Mouse (Mus musculus) gonadal fat pad, adult 2 months (tissue): Measurements from ENCODE around the gene Hsdl1. TPM values are rescaled to one million over a fixed set of nuclear protein-coding genes. Genes with fewer than 3 reads are reported as not detected.

Experiments
- DNase-seq: peaks from one replicate; pipeline ENCODE4 v3.0.0-alpha.2; 2012; ENCODE audit warnings: low read depth
- polyA plus RNA-seq: library from polyadenylated mRNA; depleted of rRNA; stranded (reverse); fragments of >200 nt; gene quantifications from 2 replicates; pipeline ENCODE4 v1.2.3, GENCODE M21; 2012; rRNA removed

Hsdl1 gene
- 26.2 and 28.6 TPM in 2 replicates for polyA plus RNA-seq

GRCm38 (mm10) chr8:119574437-119575365 is at the start of gene Hsdl1, which contains the start of gene Dnaaf1:
Gene Hsdl1 (minus strand): TSS chr8:119575183.
Gene Dnaaf1 (plus strand): TSS chr8:119575235.
- DNase-seq: no peak

- no peak for DNase-seq
Measured at GRCm38 (mm10) chr8:119623744-119624143, 48.8 kb upstream of the Hsdl1 start.

- no peak for DNase-seq
Measured at GRCm38 (mm10) chr8:119623061-119623460, 48.1 kb upstream of the Hsdl1 start.

- no peak for DNase-seq
Measured at GRCm38 (mm10) chr8:119622555-119622954, 47.6 kb upstream of the Hsdl1 start.

GRCm38 (mm10) chr8:119620848-119621465 is 46.0 kb upstream of the Hsdl1 start:
- DNase-seq: no peak

- no peak for DNase-seq
Measured at GRCm38 (mm10) chr8:119620116-119620840, 45.3 kb upstream of the Hsdl1 start.

- no peak for DNase-seq
Measured at GRCm38 (mm10) chr8:119618887-119619286, 43.9 kb upstream of the Hsdl1 start.

- no peak for DNase-seq
Measured at GRCm38 (mm10) chr8:119617586-119617985, 42.6 kb upstream of the Hsdl1 start.

GRCm38 (mm10) chr8:119616811-119617210 is 41.8 kb upstream of the Hsdl1 start:
- no peak for DNase-seq

- no peak for DNase-seq
Measured at GRCm38 (mm10) chr8:119616358-119616757, 41.4 kb upstream of the Hsdl1 start.

GRCm38 (mm10) chr8:119615096-119615495 is 40.1 kb upstream of the Hsdl1 start:
- DNase-seq: no peak

GRCm38 (mm10) chr8:119612471-119612870 is 37.5 kb upstream of the Hsdl1 start, which contains the start of gene Adad2:
Gene Adad2 (plus strand): TSS chr8:119612747.
- no peak for DNase-seq

GRCm38 (mm10) chr8:119606224-119606623 is 31.2 kb upstream of the Hsdl1 start:
- DNase-seq: no peak

- DNase-seq: no peak
Measured at GRCm38 (mm10) chr8:119604996-119605395, 30.0 kb upstream of the Hsdl1 start, which contains the start of gene Taf1c. Gene Taf1c (minus strand): TSS chr8:119605222.

GRCm38 (mm10) chr8:119604398-119604803 is 29.4 kb upstream of the Hsdl1 start:
- no peak for DNase-seq

- no peak for DNase-seq
Measured at GRCm38 (mm10) chr8:119603771-119604170, 28.8 kb upstream of the Hsdl1 start.

- no peak for DNase-seq
Measured at GRCm38 (mm10) chr8:119591456-119591855, 16.5 kb upstream of the Hsdl1 start.

- DNase-seq: no peak
Measured at GRCm38 (mm10) chr8:119590348-119590747, 15.4 kb upstream of the Hsdl1 start.

GRCm38 (mm10) chr8:119588844-119589243 is 13.9 kb upstream of the Hsdl1 start:
- no peak for DNase-seq

- DNase-seq: no peak
Measured at GRCm38 (mm10) chr8:119588321-119588720, 13.3 kb upstream of the Hsdl1 start.

GRCm38 (mm10) chr8:119585901-119586300 is 10.9 kb upstream of the Hsdl1 start:
- no peak for DNase-seq
